Mouse (Mus musculus): ENCODE measurements around the gene Mansc4. TPM values are rescaled to one million over a fixed set of nuclear protein-coding genes. Genes with fewer than 3 reads are reported as not detected.

The Mansc4 gene
- total and polyA plus RNA-seq, 3 experiments = 0.21 TPM; not detected in 2

DNA sequence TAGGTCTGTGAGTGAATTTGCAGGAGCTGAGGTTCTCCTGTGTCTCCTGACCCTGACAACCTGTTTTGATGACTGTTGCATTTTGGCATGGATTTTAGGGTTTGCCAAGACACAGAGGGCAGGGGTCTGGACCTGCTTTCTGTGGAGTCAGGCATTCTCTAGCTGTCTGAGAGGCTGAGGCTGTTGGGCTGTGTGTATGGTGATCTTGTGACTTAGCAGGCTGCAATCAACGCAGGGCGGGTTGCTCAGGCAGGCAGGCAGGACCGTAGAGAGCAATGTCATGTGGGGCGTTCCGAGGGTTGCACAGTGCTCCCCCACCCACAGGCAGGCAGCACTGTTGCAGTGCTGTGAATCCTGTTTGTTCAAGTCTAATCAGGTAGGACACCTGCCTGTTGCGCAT, 19.9 kb upstream of the Mansc4 start:
- H3K4me3 ChIP-seq (ENCODE audit: control insufficient read depth in 1 of 2, insufficient read depth in 1 of 2, low read depth in 2 of 2, low read length in 2 of 2) = no peak overlapping the region
- no peak overlapping the region for H3K9ac ChIP-seq (ENCODE audit: control insufficient read depth, low read depth, low read length, poor library complexity, severe bottlenecking)
- H3K27ac ChIP-seq (ENCODE audit: control insufficient read depth, low read depth, low read length) = no peak overlapping the region
- no peaks in the 10 kb centered on the region for H3K27me3 ChIP-seq (ENCODE audit: control insufficient read depth in 1 of 2, insufficient read depth in 2 of 2, low read length in 2 of 2)
- no peak for DNase-seq (ENCODE audit: low read depth, low spot score)
- H3K9me3 ChIP-seq (replicated peaks; ENCODE audit: insufficient read depth, low read length) = no peaks in the 10 kb centered on the region
- H3K79me2 ChIP-seq (ENCODE audit: control insufficient read depth, insufficient read depth, low read length, poor library complexity) = peaks cover 2% of the 10 kb centered on the region; the same call in 1 of the 2 replicates
- H3K4me1 ChIP-seq (ENCODE audit: control insufficient read depth in 1 of 2, insufficient read depth in 2 of 2, low read length in 2 of 2) = no peaks in the 10 kb centered on the region; a peak in 2 of 4 replicates
- peaks cover 0 to 11% of the 10 kb centered on the region in 2 experiments; a peak in 2 of 4 replicates for H3K36me3 ChIP-seq (ENCODE audit: control insufficient read depth in 1 of 2, insufficient read depth in 2 of 2, low read length in 2 of 2)
- TF ChIP-seq CHD1 (IDR thresholded peaks at IDR 0.05; ENCODE audit: low read depth, low read length) = no peak
- no peak for TF ChIP-seq E2F4 (IDR thresholded peaks at IDR 0.05; ENCODE audit: borderline replicate concordance, low read depth, low read length)
- TF ChIP-seq ETS1 (IDR thresholded peaks at IDR 0.05; ENCODE audit: low read depth, low read length) = no peak
- no peak for TF ChIP-seq ZNF384 (IDR thresholded peaks at IDR 0.05; ENCODE audit: low read depth, low read length)
- TF ChIP-seq SIN3A (IDR thresholded peaks at IDR 0.05; ENCODE audit: low read length) = no peak
- no peak for TF ChIP-seq MXI1 (IDR thresholded peaks at IDR 0.05; ENCODE audit: low read depth, low read length)
- no peak for TF ChIP-seq MAFK (IDR thresholded peaks at IDR 0.05; ENCODE audit: borderline replicate concordance, low read depth, low read length)
- no peak for TF ChIP-seq EP300 (IDR thresholded peaks at IDR 0.05; ENCODE audit: low read depth in 1 of 2, low read length in 2 of 2)

DNA sequence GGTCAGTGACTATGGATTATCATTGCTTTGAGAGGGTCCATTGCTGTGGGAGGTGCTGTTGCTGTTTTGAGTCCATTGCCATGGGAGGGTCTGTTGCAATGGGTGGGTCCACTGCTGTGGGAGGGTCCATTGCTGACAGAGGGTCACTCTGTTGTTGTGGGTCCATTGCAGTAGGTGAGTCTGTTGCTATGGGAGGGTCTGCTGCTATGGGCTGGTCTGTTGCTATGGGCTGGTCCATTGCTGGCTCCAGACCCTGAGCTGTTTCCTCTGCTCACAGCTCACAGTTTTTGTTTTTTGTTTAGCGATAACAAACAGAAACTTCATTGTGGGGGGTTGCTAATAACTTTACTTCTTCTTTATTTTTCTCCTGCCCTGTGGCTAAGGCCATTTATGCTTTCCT, 18.7 kb upstream of the Mansc4 start:
- Histone ChIP-seq H3K27ac (ENCODE audit: control insufficient read depth, low read depth, low read length) (no peak overlapping the region), H3K9me3 (replicated peaks; ENCODE audit: insufficient read depth, low read length) (no peaks in the 10 kb centered on the region), H3K4me1 (ENCODE audit: control insufficient read depth in 1 of 2, insufficient read depth in 2 of 2, low read length in 2 of 2) (no peaks in the 10 kb centered on the region; a peak in 2 of 4 replicates), H3K4me3 (ENCODE audit: control insufficient read depth in 1 of 2, insufficient read depth in 1 of 2, low read depth in 2 of 2, low read length in 2 of 2) (no peak overlapping the region), H3K79me2 (ENCODE audit: control insufficient read depth, insufficient read depth, low read length, poor library complexity) (peaks cover 2% of the 10 kb centered on the region; the same call in 1 of the 2 replicates), H3K36me3 (ENCODE audit: control insufficient read depth in 1 of 2, insufficient read depth in 2 of 2, low read length in 2 of 2) (peaks cover 0 to 13% of the 10 kb centered on the region in 2 experiments; a peak in 2 of 4 replicates), H3K27me3 (ENCODE audit: control insufficient read depth in 1 of 2, insufficient read depth in 2 of 2, low read length in 2 of 2) (no peaks in the 10 kb centered on the region), H3K9ac (ENCODE audit: control insufficient read depth, low read depth, low read length, poor library complexity, severe bottlenecking) (no peak overlapping the region)
- TF ChIP-seq BHLHE40 (IDR thresholded peaks at IDR 0.05; ENCODE audit: borderline replicate concordance, low read depth, low read length) = no peak
- no peak for TF ChIP-seq MYB (IDR thresholded peaks at IDR 0.05; ENCODE audit: low read depth, low read length)
- no peak for TF ChIP-seq ZC3H11A (IDR thresholded peaks at IDR 0.05; ENCODE audit: low read depth, low read length)
- TF ChIP-seq POLR2AphosphoS2 (IDR thresholded peaks at IDR 0.05; ENCODE audit: low read length) = no peak
- no peak for TF ChIP-seq NRF1 (IDR thresholded peaks at IDR 0.05; ENCODE audit: insufficient read depth, low read depth, low read length, poor library complexity, severe bottlenecking)
- no peak for TF ChIP-seq ELF1 (IDR thresholded peaks at IDR 0.05; ENCODE audit: low read depth, low read length)
- TF ChIP-seq MAX (IDR thresholded peaks at IDR 0.05; ENCODE audit: low read length) = no peak
- TF ChIP-seq RCOR1 (IDR thresholded peaks at IDR 0.05; ENCODE audit: low read depth, low read length) = no peak
- TF ChIP-seq MEF2A (IDR thresholded peaks at IDR 0.05; ENCODE audit: extremely low read depth, insufficient replicate concordance, low read depth, low read length, poor library complexity, severe bottlenecking) = no peak
- no peak for TF ChIP-seq KAT2A (conservative IDR thresholded peaks at IDR 0.05; ENCODE audit: low read depth, low read length)
- TF ChIP-seq POLR2AphosphoS5 (IDR thresholded peaks at IDR 0.05; ENCODE audit: borderline replicate concordance, low read depth, low read length) = no peak
- no peak for TF ChIP-seq EP300 (IDR thresholded peaks at IDR 0.05; ENCODE audit: low read depth in 1 of 2, low read length in 2 of 2)
- no peak for TF ChIP-seq JUND (IDR thresholded peaks at IDR 0.05; ENCODE audit: low read depth, low read length)
- TF ChIP-seq NELFE (IDR thresholded peaks at IDR 0.05; ENCODE audit: low read depth, low read length) = no peak
- no peak for DNase-seq (ENCODE audit: low read depth, low spot score)
